Mouse (Mus musculus): ENCODE measurements around the gene Tfpi2.
A peak's percentile ranks its signal among the peaks of the same experiment; 100 is the strongest.

The Tfpi2 gene

DNA sequence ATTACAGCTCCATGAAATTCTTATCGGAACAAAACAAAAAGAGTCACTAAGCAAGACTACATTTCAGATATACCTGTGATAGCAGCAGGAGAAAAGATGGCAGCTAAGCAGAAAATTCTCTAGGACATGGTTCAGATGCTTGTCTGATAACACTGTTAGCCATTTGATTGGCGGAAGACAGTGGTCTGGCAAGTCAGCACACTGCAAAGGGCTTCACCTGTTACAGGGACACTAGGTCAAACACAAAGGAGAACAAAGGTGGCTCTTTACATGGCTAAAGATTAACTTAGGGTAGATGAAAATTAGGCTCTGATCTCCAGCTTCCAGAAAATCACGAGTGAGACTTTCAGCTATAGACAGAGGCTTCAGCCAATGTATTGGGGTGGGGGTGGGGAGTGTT, at the start of gene Tfpi2:
Gene Tfpi2 (minus strand): TSS at position 170 of the 400 bp plus-strand sequence.
- no peak for DNase-seq (ENCODE audit: low read depth)

DNA sequence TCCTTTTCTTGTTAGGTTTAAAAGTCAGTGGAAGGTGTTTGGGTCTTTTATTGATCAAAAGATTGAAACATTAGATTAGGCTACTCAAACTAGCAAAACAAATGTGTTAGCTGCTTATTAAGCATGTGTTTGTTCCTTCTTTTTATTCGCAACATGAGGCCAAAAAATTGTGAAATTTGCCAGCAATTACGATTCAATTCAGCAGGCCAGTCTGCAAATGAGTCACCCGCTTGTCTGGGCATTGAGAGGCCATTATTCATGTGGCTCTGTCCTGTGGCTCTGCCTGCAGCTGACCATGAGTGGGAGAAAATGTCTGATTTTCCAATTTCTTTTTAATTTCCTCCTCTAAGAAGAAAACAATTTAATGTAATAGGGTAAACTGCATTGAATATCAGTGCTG, 42.2 kb upstream of the Tfpi2 start:
- peak; percentile 53 for DNase-seq (ENCODE audit: low read depth)

DNA sequence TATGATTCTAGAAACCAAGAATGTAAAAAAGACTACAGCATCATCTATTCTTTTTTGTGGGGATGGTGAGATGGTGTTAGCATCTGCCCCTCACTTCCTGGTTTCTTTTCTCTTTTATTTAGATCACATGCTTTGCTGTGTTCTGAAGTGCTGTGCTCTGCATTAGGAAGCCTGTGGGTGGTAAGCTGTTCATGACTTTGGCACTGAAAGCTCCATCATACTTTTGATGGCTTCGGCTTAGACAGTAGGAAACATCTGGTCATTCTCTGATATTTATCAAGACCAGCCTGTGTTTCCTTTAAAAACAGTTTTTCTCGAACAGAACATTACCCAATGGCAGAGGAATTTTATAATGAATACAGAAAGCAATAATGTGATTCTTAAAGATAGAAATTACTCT, 37.6 kb upstream of the Tfpi2 start:
- peak; percentile 62 for DNase-seq (ENCODE audit: low read depth)

DNA sequence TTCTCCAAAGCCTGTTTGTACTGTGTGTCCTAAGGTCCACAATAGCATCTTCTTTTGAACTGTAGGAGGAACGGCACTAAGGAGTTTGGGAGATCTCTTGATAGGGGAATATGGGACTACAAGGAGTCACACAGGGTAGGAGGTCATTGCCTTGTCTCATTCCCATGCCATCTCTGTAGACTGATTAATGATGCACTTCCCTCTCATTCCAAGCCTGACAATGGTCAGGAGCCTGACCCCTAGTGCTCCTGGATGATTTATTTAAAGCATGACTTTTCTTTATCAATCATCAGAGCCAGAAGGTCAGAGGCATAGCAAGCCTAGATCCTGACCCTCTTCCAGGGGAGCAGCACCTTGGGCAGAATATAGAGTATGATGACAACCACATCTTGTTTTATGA, 33.9 kb upstream of the Tfpi2 start:
- no peak for DNase-seq (ENCODE audit: low read depth)

DNA sequence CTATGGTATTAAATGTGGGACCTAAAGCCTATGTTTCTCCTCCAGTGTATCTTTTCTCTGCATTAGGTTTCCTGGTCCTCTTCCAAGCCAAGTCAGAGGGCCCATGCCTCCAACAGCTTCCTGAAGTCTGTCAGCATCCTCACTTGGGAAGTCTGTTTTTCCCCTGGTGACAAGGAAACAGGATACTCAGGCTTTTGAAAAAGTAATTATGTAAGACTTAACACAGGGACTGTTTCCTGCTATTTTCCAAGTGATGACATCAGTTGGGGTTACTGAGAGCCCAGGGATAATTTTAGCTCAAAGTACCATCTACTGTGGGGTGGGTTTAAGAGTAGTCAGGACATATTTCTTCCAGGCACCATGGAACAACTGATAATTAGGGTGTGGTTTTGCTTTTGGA, 20.8 kb upstream of the Tfpi2 start:
- DNase-seq (ENCODE audit: low read depth) = no peak

DNA sequence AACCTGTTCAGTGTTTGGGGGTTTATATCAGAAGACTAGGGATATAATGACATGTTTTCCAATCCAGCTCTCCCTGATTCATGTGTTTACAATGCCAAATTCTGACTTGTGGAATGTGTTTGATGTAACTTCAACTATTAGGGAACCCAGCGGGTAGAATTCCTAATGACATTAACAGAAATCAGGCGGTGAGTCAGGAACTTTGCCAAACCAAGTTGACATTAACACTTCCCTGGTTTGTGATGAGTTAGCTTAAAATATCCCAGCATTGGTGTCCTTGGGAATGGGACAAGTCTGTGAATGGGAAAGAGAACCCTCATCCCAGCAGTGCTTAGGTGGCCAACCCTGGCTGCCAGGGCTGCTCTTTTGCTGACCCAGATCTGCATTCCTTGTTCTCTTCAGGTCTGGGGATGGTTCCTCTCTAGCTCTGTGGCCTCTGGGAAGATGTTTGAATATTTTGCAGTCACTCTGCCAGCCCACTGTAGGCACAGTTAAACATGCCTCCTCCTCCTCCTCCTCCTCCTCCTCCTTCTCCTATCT, 19.9 kb upstream of the Tfpi2 start:
- no peak for DNase-seq (ENCODE audit: low read depth)

DNA sequence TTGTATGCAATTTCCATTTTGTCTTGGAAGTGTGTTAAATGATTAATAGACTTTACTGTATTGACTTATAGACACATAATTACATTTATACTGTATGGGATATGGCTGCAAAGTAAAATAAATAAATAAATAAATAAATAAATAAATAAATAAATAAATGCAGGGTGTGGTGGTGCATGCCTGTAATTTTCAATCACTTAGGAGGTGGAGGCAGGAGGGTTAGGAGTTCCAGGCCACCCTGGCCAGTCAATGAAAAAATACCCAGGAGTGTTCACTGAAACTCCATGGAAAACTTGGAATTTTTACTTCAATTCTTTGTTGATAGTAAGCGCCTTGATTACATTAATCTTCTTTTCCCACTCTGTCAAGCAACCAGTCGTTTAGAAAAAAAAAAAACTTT, 16.1 kb upstream of the Tfpi2 start:
- no peak for DNase-seq (ENCODE audit: low read depth)

DNA sequence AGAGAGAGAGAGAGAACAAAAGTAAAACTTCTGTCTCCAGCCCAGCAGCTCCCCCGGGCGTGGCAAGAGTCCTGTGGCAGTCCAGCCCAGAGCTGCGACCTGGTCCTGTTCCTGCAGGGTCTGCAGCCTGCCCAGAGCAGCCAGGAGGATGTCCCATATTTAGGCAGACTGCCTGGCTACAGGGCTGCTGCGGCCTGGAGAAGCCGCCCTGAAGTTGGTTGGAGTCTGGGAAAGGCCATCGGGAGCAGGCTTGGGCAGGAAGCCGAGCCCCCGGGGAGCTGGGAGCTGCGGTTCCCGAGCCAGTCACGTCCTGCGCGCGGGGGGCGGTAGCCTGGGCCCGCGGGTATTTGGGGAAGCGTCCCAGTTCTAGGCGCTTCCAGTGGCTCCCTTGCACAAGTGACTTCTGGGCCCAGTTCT, 15.2 kb upstream of the Tfpi2 start, which contains the start of gene Gng11:
Gene Gng11 (plus strand): TSS at position 15 of the 417 bp plus-strand sequence.
- no peak for DNase-seq (ENCODE audit: low read depth)

DNA sequence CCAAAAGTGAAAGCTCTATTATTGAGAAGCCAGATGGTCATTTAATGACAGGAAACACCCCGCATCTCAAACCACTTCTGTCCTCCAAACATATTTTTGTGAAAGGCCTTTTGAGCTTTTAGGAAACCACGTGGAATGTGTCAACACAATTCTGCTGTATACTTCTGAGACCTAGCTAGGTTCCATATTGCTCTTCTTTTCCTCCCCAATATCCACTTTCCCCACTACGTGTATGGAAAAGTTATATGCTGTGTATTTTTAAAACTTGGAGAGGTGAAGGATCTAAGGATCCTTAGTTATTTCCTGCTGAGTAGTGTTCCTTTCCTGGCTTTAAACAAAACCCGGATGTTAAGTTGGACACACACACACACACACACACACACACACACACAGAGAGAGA, 14.7 kb upstream of the Tfpi2 start:
- no peak for DNase-seq (ENCODE audit: low read depth)

DNA sequence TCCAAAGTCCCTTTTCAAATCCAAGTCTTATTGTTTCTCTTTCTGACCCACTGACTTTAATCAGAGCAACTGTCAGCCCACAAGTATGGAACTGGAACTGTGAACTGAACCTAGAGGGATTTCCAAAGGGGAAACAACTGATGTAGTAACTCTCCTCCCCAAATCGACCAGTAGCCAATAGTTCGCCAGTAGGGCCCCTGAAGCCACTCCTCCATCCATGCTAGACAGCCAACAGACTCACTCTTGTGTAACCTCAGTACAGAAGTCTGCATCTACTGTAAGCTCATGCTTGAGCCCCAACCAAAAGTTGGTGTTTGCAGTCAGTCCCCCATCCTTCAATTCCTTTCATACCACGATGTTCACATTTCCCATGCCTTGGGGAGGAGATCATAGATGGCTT, 12.0 kb upstream of the Tfpi2 start:
- peak; percentile 11 for DNase-seq (ENCODE audit: low read depth)

DNA sequence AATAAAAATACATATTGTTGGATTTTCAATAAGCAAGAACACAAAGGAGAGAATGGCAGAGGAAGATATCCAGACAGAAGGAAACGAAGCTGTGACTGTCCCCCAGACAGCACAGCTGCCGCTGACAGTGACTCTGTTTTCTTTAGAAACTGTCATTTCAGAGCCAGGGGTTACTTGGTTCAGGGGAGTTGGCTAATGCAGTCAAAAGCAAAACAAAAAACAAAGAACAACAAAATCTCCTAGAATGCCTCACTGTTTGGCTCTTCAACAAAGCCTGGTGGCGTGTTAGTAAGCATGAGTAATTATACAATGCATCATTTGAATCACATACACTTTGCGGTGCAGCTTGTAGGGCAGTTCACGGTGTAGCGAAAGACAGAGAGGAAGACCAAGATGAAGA, 10.6 kb upstream of the Tfpi2 start:
- no peak for DNase-seq (ENCODE audit: low read depth)

DNA sequence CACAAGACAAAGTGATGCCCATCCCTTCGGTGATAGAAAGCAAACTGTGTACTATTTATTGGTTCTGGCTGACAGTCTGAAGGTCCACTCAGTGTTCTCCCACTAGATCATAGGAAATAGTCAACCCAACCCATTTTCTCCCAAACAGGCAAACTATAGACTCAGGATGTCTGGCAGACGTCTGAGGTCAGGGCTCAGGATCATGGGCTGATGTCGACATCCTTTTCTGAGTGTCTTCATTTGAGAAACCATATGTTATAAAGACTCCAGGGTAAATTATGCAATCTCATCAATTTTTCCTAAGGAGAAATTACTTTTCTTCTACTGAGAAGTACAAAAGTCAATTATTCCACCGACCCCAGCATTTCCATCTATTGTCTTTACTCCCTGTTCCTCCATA, 9.4 kb upstream of the Tfpi2 start:
- no peak for DNase-seq (ENCODE audit: low read depth)

DNA sequence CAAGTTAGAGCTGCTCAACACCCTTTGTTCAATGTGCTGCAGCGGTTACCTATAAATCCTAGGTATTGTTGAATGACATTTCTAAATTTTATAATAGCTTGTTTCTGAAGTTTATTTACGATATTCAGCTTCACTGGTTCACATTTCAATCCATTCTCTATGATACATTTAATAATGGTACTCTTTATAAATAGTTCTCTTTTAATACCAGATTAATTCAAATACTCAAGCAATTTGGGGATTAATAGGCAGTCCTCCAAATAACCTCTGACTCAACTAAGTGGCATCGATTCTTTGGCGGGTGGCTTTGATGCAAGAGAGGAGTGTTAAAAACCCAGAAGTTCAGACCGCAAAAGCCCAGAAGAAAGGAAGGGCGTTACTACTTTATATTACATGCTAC, 4.8 kb upstream of the Tfpi2 start, which contains the start of gene Gngt1:
Gene Gngt1 (plus strand): TSS at position 301 of the 400 bp plus-strand sequence.
- no peak for DNase-seq (ENCODE audit: low read depth)

DNA sequence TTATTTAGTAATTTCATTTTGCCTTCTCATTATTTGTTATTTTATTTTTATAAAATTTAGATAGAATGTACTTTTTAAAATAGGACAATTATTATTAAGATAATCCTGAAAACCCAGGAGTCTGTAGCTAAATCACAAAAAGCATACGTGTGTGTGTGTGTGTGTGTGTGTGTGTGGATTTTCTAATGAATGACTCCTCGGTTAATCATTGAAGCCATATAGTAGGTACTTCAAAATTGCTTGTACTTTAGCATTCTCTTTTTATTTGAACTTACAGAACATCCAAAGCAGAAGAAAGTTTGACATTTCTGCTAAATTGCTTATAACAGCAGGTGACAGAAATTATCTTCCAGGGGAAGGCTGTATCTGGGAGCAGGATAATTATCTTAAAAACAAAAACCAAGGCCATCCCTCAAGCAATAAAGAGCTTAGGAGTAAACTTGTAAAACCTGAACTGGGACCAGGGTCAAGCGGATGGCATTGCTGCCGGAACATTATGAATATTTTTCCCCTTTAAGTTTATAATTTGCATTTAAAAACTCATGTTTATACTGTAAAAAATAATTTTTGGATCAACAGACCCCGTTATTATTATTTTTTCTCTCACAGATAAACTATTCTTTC, 5.9 kb downstream of the Tfpi2 start:
- no peak for DNase-seq (ENCODE audit: low read depth)

DNA sequence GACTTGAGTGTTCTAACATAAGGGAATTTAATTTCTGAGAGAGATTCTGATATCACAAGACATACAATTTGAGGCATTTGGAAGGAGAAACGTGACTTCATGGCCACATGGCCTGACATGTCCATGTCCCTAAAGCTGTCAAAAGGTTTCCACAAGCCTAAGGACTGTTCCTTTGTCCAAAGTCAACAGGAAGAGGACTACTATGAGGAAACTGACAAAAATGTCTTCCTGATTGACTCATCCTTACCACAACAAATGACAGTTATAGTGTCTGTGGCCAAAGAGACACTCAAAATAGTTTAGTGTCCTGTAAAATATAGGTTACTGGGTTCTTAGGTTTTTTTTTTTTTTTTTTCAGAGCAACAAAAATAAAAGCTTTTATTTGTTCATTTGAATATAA, 15.0 kb downstream of the Tfpi2 start:
- peak; percentile 52 for DNase-seq (ENCODE audit: low read depth)

DNA sequence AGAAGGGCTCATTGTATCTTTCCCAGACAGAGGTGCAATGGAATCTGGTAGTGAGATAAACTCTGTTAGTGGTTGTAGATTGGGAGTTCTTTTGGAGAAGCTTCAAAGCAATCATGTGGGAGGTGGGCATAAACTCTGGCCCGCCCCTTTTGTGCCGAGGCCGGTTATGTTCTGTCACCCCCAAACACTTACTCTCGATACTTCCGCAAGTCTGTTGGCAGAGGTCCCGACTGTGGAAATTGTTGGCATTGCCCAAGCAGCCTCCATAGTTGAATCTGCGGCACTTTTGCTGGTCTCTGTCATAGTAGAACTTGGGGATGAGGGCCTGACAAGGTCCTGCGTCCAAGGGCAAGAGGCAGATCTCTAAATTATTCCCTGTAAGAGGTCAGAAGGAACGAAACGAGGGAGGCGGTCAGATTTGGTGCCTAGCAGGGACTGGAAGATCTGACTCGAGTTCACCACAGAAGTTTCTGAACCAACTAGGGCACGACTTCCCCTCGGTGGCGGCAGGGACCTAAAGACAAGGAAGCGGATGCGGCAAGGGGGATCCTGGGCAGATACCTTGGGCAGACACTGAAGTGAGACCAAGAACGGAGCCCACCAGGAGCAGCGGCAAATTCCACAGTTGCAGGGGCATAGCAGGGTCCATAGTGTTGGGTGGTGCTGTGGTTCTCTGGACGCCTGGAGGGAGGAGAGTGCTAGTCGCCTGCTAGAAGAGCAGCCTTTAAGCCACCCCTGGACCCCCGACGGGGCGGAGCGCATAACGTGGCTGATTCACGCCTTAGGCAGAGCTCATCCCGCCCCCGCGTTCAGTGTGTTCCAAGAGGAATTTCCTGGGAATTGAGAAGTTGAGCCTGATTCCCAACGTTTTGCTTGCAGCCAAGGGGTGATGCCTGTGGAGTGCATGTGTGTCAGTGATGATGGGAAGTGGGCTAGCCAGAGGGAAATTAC, 20.8 kb downstream of the Tfpi2 start:
- no peak for DNase-seq (ENCODE audit: low read depth)

DNA sequence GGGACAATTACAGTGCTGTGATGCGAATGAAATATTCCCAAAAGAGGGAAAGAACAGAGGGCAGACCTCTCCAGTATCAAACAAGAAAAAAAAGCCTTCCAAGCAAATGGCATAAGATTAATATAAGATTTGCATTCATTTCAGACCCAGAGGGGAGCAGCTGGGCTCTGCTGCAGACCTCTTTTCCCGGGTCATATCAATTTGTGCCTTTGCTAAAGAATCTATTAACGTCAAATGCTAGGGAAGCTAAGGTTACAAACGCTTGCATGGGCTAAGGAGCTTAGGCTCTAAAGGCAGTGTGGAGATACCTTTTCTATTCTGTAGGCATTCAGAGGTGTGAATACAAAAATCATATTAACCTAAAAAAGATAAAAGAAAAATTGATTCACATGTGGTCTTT, 33.8 kb downstream of the Tfpi2 start:
- no peak for DNase-seq (ENCODE audit: low read depth)

DNA sequence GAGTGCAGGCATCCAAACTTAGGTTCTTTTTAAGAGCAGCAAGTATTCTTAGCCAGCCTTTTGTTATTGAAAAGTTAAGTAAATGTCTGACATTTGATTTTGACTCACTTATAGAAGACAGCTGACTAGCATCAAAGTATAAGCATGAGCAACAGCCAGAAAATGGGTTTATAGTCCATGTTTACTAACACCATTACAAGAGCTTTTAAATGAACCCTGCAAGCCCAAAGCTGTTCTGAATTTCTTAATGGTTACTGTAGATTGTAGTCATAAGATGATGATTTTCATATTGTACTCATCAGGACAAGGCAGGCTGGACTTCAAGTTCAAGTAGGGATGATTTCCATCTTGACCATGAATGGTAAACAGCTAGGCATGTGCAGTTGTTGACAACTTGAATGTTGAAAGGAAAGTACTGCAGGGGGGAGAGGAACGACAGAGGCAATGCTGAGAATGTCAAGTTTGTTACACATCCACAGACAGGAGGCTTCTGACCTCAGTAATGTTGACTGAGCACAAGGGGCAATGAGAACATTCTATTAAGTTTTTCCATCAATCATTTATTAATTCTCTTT, 52.5 kb downstream of the Tfpi2 start:
- no peak for DNase-seq (ENCODE audit: low read depth)

DNA sequence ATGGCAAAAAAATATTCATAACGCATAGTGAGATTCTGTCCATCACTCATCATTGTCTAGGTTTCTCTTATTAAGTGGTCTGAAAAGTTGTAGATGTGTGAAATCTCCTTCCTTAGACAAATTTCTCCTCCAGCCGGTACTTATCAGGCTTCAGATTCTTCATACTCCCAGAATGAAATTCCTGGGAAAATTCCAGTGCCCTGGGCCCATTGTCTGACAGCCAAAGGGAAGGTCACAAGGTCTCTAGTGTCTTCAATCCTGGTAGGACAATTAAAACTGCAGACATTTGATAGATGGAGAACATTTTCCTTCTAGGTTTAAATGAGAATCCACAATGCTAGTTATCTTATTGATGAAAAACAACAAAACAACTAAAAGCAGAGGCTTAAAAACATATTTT, 53.1 kb downstream of the Tfpi2 start:
- DNase-seq (ENCODE audit: low read depth) = no peak

DNA sequence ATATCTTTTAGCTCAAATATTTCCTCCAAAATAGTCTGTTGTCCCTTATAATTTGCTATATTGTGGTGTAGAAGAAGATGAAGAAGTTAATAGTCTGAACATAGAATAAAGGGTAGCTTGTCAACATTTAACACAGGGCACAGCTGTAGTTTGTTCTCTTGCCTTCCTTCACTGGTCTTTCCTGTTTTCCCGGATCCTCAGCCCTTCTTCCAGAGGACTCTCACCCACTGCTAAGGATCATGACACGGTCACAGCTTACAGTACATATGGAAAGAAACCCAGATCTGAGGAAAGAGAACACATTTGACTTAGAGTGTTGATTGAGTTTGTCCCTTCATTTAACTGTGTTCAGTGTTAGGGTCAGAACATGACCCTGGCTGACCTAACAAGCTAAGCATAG, 53.7 kb downstream of the Tfpi2 start:
- no peak for DNase-seq (ENCODE audit: low read depth)

DNA sequence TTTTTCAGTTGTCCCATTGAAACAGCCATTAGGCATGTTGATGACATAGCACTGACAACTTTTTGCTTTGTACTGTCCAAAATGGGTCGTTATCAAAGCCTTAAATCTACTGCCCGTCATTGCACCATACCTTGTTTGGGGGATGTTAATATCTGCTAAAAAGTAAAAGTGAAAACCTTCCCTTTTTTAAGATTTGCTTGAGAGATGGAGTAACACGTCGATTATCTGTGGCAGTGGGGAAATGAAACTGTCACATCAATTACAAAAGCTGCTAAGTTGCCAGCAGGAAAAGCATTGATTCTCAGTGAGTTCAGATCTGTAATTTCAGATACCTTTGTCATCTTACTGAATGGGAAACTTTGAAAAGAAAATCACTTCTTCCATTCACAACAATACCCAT, 62.6 kb downstream of the Tfpi2 start:
- DNase-seq (ENCODE audit: low read depth) = peak; percentile 1

DNA sequence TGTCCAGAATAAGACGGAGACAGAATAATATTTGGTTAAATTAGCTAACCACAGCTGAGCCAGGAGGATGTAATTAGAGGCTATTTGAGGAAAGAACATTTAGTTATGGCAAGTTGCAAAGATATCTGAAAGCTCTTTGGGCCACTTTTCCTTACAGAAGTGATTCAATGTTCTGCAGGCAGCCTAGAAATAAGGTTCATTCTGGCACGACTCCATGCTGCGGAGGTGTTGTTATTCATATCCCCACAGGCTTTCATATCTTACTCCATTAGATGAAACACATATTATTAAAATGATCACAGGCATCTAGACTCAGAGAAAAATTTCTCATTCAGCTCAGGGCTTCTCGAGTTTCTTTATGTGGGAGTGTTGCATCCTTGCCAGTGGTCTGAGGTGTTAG, 65.8 kb downstream of the Tfpi2 start:
- DNase-seq (ENCODE audit: low read depth) = no peak

DNA sequence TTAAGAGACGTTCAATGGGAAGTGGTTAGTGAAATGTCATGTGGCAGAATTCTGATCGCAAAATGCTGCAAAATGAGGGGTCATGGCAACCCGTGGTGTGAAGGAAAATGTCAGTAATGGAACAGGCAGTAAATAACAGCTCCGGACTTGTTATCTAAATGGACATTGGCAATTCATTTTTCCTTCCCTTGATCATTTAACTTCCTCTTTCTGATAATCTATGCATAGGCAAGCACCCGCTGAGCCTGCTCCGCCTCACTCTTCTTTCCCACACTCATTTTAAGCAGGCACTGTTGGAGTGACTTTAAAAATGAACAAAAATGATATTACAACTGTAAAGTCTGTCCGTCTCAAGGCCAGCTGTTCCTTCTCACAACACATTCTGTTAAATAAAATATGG, 72.7 kb downstream of the Tfpi2 start:
- no peak for DNase-seq (ENCODE audit: low read depth)

All from 416B (cell line).